Mouse (Mus musculus): ENCODE data around the gene Abca17.

Abca17 gene

DNA sequence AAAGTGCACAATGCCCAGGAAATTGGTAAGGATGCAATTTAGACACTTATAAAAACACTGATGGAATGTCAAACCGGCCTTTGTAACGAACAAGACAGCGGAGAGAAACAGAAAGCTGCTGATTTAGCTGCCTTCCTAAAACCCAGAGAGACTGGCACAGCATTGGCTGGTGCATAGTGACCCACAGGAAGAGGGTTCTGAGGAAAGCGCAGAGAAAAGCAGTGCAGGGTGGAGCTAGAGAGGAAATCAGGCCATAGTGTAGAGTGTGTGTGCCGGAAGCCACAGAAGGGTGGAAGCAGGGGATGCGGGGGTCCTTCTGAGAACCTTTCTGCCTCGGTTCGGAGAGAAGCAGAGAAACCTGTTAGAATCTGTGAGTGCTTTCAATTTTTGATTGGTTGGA is 6.2 kb downstream of the Abca17 start:
- no peak for DNase-seq

GRCm38 (mm10) chr17:24327656-24328055 is 23.2 kb downstream of the Abca17 start:
- no peak for DNase-seq

DNA sequence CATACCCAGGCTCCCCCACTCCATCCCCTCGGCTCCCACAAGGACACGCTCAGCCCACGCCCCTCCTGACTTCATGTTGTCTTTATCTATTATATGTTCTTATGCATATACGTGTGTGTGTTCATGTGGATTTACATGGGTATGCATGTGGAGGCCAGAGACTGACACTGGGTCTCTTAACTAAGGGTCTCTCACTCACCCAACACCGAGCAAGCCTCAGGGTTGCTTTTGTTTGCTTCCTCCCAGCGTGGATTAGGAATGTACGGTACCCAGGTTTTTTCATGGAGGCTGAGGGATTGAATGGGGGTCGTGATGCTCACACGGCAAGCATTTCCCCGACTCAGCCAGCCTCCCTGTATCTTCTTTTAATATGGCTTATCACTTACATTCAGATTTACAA is 25.8 kb downstream of the Abca17 start:
- DNase-seq = no peak

DNA sequence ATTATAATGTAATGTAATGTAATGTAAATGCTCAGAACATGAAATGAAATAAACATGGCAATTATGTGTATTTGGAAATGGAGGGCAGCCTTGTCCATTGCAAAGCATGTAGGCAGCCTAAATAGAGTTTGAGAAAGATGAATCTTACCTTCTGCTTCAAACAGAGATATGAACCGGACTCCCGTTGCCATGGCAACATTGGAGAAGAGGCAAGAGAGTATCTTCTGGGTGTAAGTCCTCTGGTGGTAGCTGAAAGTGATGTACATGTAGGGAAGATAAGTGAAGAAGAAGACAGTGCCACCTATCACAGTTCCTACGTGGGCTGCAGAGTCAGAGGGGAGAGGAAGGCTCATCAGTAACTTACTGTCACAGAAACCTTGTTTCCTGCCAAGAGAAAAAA is 30.0 kb downstream of the Abca17 start:
- no peak for DNase-seq

DNA sequence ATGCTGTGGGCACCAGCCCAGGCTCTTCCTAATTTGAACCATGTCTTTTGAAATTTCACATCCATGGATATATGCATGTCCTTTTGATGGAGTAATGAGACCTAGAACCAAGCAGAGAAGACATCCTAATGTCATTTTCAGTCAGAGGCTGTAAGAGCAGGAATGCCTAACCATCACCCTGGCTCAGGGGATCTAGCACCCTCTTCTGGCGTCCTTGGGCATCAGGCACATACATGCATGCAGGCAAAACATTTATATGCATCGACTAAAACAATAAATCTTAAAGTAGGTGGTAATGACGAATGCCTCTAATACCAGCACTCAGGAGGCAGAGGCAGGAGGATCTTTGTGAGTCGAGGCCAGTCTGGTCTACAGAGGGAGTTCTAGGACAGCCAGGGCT is 43.4 kb downstream of the Abca17 start:
- DNase-seq = peak; percentile 50

DNA sequence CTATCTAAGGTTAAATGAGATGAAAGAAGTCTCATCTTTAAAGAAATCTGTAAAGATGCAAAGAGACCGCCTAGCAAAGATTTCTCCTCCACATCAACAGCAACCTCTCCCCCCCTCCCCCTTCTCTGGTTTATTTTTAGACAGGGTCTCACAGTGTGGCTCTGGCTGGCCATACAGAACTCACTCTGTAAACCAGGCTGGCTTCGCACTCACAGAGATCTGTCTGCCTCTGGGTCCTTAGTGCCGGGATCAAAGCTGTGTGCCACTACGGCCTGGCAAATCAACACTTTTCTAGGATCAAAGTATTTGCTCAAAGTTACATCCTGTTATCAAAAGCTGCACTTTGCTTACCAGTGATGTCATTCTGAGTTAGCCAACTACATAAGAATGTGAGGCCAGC is 50.2 kb downstream of the Abca17 start:
- no peak for DNase-seq

DNA sequence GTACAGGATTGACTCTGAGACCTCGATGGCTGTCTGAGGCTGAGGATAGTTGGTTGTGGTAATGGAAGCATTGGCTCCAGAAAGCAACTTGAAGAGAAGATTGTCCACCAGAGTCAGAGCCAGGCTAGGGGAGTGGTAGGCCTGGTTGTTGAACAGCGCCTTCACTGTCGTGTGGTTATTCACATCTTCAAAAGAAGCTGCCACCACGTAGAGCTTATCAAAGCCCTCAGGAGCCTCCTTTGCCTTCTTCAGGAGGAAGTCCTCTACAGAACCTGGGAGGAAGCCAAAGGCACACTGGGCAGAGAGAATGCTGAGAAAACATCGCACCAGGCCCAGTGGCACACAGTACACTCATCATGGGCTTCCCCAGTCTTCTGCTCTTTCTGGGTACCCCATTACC is 61.5 kb downstream of the Abca17 start:
- no peak for DNase-seq

GRCm38 (mm10) chr17:24288477-24288876 is 62.4 kb downstream of the Abca17 start:
- DNase-seq = no peak

DNA sequence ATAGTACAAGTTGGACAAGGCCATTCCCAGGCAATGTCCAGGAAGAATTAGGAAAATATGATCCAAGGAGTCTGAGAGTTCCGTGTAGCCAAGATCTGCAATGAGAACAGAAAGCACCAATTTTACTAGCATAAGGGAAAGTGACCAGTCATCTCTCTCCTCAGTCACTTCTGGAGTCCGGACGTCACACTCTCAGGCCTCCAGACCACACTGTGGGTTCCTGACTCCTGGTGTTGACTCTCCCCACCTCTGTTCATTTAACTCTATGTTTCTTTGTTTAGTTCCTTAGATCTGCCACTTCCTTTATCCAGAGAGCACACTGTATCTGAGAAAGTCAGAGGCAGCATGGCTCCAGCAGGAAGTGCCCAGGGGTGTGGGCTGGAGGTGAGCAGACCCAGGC is 65.2 kb downstream of the Abca17 start:
- DNase-seq = no peak

DNA sequence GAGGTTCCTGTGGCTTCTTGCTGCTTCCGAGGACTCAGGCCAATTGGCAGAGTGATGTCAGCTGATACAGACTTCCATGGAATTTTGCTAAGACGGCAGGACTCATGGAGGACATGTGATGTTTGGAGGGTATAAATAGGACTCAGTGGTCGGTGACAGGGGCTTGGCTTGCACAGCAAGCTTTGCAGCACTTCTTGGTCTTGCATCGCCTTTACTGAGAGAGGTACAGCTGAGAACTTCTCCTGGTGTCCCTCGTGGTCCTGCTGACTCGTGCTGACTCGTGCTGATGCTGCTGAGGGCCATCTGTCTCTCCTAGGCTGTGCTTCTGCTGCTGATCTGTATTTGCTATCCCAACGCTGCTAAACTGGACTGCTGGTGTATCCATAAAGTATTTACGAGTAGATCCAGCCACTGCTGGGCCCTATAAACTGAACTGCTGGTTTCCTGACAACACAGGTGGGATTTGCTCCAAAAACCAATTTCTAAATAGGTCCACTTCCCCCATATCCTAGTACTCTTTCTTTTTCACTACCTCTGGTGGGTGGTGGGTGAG is 67.5 kb downstream of the Abca17 start:
- DNase-seq = no peak

- DNase-seq = no peak
Observed at GRCm38 (mm10) chr17:24282637-24283036, 68.2 kb downstream of the Abca17 start.

DNA sequence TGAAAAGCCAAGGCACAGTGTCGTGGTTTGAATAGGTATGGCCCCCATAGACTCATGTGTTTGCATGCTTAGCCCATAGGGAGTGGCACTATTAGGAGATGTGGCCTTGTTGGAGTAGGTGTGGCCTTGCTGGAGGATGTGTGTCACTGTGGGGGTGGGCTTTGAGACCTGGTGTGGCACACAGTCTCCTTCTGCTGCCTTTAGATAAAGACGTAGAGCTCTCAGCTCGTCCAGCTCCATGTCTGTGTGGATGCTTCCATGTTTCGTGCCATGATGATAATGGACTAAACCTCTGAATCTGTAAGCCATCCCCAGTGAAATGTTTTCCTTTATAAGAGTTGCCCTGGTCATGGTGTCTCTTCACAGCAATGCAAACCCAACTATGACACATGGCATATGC is 71.0 kb downstream of the Abca17 start:
- no peak for DNase-seq

GRCm38 (mm10) chr17:24267133-24267532 is 83.7 kb downstream of the Abca17 start:
- DNase-seq = no peak

DNA sequence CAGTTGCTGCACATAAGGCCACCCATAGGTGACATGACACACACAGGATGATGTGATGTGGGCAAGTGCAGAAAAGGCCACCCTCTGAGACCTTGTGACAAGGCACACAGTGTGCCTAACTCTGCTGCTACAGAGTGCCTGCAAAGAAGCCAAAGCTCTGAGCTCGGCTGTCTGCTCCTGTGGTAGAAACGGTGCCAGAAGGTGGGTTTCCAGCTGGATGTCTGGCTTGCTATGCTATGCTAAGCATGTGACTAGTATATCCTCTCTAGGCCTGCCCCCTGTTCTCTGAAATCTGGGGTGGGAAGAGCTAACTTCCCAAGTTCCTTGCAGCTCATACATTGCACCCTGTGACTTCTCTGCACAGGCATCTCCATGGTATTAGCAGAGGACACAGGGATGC is 86.1 kb downstream of the Abca17 start:
- no peak for DNase-seq

DNA sequence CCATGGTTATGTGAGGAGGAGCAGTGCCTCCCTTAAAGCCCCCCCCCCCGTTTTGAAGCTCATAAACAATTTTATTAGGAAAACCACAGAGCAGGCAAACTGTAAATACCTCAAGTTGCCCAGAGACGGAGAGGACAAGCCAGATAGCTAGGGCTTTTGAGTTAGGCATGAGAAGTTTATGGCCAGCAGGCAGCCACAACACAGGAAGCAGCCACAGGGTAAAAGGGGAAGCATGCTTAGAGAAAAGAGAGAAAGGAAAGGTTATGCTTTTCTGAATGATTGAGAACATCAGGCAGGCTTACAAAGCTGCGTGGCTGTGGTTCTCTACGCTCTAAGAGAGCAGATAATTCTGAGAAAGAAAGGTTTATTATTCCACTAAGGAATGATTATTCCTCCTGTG is 90.4 kb downstream of the Abca17 start:
- DNase-seq = no peak

DNA sequence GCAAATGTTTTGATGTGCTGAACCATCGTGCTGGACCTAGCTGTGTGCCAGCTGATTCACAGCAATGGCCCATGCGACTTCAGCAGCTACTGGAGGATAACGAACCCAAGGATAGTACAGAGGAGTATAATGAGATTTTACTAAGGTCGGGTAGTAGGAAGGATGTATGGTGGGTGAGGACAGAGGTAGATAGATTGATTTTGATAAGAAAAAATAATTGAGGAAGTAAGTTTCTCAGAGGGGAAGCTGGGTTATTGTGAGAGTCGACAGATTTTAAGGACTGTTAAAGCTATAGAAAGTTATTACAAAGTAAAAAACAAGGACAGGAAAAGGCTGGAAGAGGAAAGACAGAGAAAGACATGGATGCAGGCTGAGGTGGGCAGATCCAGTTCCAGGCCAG is 91.2 kb downstream of the Abca17 start:
- DNase-seq = no peak

DNA sequence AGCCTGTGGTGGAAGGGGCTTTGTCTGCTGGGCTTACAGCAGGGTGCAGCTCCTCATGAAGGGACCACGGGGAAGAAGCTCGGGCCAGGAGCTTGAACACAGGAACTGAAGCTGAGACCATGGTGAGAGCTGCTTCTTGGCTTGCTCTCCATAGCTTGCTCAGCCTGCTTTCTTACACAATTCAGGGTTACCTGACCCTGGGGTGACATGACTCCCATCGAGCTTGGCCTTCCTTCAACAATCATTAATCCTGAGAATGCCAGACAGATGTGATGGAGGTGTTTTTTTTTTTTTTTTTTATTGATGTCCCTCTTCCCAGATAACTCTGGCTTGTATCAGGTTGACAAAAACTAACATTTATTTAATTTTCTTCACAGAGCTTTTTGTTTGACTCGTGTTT is 91.9 kb downstream of the Abca17 start:
- DNase-seq = no peak

GRCm38 (mm10) chr17:24252329-24252728 is 98.5 kb downstream of the Abca17 start:
- no peak for DNase-seq

GRCm38 (mm10) chr17:24251320-24252069 is 99.4 kb downstream of the Abca17 start, which contains the start of gene Ccnf:
Ccnf (minus strand) TSS chr17:24251484.
- DNase-seq = peak; percentile 98

DNA sequence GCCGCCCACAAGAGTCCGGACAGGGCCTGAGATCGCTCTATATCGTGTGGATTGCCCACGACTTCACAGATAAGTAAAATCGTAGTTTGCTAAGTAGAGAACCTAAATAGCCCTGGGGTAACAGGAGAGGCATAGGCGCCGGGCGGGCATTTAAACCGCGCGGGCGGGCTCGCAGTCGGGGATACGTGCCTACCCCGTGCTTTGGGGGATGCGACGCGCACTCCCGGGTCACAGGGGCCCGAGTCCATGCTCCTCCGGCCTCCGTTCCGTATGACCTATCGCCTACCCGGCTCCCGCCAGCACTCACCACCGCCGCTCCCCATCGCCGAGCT is 99.9 kb downstream of the Abca17 start:
- DNase-seq = no peak

DNA sequence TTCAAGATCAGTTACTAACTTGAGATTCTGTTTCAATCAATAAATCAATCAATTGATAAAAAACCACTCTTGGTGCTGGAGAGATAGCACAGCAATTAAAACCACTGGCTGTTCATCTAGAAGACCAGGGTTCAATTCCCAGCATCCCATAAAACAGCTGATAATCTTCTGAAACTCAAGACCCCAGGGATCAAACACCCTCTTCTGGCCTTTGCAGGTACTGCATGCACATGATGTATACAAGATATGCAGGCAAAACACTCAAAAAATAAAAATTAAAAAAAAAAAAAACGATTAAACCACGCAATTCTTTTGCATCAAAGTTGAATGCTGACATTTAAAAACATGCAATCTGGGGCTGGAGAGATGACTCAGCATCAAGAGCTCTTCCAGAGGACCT is 102.2 kb downstream of the Abca17 start:
- peak; percentile 34 for DNase-seq

DNA sequence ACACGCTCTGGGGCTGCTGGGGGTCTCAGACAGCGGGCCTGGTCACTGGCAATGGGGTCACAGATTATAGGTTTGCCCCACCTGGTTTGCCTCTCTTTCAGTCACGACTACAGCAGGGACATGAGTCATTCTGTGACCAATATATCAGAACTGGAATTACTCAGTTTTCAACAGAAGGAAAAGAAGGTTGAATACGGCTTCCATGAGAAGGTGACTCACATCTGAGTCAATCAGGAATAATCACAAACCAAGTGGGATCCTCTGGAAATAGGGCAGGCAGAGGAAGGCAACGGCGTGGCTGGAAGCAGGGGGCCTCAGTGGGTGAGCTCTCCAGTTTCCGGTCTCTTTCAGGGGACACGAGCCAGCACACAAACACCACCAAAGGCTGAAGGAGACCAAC is 106.8 kb downstream of the Abca17 start:
- no peak for DNase-seq

DNA sequence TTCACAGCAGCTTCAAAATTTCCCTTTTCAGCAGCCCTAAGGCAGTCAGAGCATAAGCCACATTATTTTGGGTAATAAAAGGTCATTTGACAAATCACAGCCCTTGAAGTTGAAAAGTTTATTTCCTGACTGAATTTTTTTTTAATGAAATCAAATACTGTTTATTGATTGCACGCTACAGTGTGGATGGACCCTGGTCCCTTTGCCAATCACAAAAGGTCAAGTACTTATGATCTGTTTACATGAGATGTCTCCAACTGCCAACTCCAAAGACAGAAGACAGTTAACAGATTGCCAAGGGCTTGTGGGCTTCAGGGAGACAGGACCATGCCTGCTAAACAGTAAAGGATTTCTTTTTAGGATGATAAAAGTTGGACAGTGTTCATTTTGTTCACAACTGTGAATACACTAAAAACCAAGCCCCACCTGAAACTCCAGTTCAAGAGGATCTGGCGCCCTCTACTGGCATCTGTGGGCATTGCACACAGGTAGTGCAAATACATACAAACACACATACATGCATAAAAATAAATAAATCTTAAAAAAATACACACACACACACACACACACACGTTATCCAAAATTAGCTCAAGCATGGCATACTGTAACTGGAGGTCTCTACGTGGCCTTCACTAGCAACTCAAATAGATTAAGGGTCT is 107.4 kb downstream of the Abca17 start:
- DNase-seq = no peak

DNA sequence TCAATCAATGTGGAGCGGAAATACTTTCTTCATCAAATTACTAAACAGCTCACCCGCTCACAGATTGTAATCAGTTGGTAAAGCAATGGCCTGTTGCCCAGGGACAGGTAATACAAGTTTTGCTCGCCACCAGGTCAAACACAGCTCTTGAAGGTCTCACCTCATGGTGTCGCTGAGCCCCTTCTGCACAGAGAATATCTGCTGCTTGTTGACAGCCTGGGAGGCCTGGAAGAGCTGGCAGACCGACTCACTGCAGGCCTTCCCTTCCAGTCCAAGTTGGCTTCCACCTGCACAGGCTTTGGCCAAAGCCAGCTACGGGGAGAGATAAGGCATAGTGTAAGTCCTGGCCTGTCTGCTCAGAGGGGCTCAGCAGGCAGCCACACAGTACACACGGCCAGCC is 113.9 kb downstream of the Abca17 start:
- DNase-seq = peak; percentile 81

GRCm38 (mm10) chr17:24236479-24236878 is 114.4 kb downstream of the Abca17 start:
- DNase-seq = no peak

All from cerebellum, adult 9-10 months (tissue).